Mouse (Mus musculus): ENCODE measurements around the gene Hnrnpa2b1.

Gene Hnrnpa2b1

GRCm38 (mm10) chr6:51468891-51469561 lies 668 bp downstream of the Hnrnpa2b1 start:
- peak; percentile 65 to 88 for DNase-seq

GRCm38 (mm10) chr6:51467649-51468048 lies 2.0 kb downstream of the Hnrnpa2b1 start:
- no peak for DNase-seq

- no peak for DNase-seq
These were observed 9.3 kb downstream of the Hnrnpa2b1 start for GRCm38 (mm10) chr6:51460363-51460762.

- DNase-seq: no peak
These were observed 9.7 kb downstream of the Hnrnpa2b1 start for GRCm38 (mm10) chr6:51460021-51460360.

- DNase-seq: no peak
These were observed 10.2 kb downstream of the Hnrnpa2b1 start for GRCm38 (mm10) chr6:51459313-51460020.

- no peak for DNase-seq
These were observed 10.8 kb downstream of the Hnrnpa2b1 start for GRCm38 (mm10) chr6:51458925-51459312.

- DNase-seq: no peak
These were observed 11.8 kb downstream of the Hnrnpa2b1 start for GRCm38 (mm10) chr6:51457770-51458387.

- no peak for DNase-seq
These were observed 12.4 kb downstream of the Hnrnpa2b1 start for GRCm38 (mm10) chr6:51457283-51457682.

- no peak for DNase-seq
These were observed 13.5 kb downstream of the Hnrnpa2b1 start for GRCm38 (mm10) chr6:51456198-51456597.

- DNase-seq: no peak
These were observed 14.7 kb downstream of the Hnrnpa2b1 start for GRCm38 (mm10) chr6:51454949-51455348.

- no peak for DNase-seq
These were observed 16.7 kb downstream of the Hnrnpa2b1 start for GRCm38 (mm10) chr6:51452927-51453503.

- no peak for DNase-seq
These were observed 27.4 kb downstream of the Hnrnpa2b1 start for GRCm38 (mm10) chr6:51442191-51442835.

- no peak for DNase-seq
These were observed 30.8 kb downstream of the Hnrnpa2b1 start for GRCm38 (mm10) chr6:51438826-51439330.

GRCm38 (mm10) chr6:51437665-51438064 lies 32.0 kb downstream of the Hnrnpa2b1 start:
- DNase-seq: peak; percentile 29 to 52

- DNase-seq: no peak
These were observed 35.4 kb downstream of the Hnrnpa2b1 start for GRCm38 (mm10) chr6:51434270-51434669.

GRCm38 (mm10) chr6:51432535-51433397 lies 36.9 kb downstream of the Hnrnpa2b1 start, which contains the start of gene Nfe2l3:
Gene Nfe2l3 (plus strand): TSS chr6:51432670.
- DNase-seq: peak; percentile 40 to 71

GRCm38 (mm10) chr6:51424537-51424936 lies 45.2 kb downstream of the Hnrnpa2b1 start:
- DNase-seq: no peak

GRCm38 (mm10) chr6:51423466-51424122 lies 46.1 kb downstream of the Hnrnpa2b1 start:
- DNase-seq: no peak

GRCm38 (mm10) chr6:51417306-51417936 lies 52.3 kb downstream of the Hnrnpa2b1 start:
- no peak for DNase-seq

- DNase-seq: no peak
These were observed 53.3 kb downstream of the Hnrnpa2b1 start for GRCm38 (mm10) chr6:51416433-51416832.
